Mouse (Mus musculus) embryonic facial prominence, embryonic 15.5 days (tissue): ENCODE measurements around the gene Fancl. TPM values are rescaled to one million over a fixed set of nuclear protein-coding genes. Genes with fewer than 3 reads are reported as not detected.

Experiments
- ATAC-seq: fragments of 200-750 bp; cut with Nextera tagmentation; 2 replicates; pipeline ENCODE4 v1.8.0; 2017; ENCODE audit warnings: low read depth, moderate TSS enrichment; ENCODE audit not compliant: insufficient number of reproducible peaks, low FRiP score, low TSS enrichment
- H3K27ac ChIP-seq: fragments of 300-500 bp; sonication (generic); replicated peaks from 2 replicates; pipeline ENCODE4 v1.5.1; 2015; ENCODE audit warnings: mild to moderate bottlenecking, inconsistent platforms
- H3K27me3 ChIP-seq: fragments of 300-500 bp; sonication (generic); 2 replicates; pipeline ENCODE4 v1.6.1; 2015; ENCODE audit warnings: inconsistent platforms
- H3K36me3 ChIP-seq: fragments of 300-500 bp; sonication (generic); 2 replicates; pipeline ENCODE4 v1.6.1; 2015; ENCODE audit warnings: mild to moderate bottlenecking, inconsistent platforms
- H3K4me1 ChIP-seq: fragments of 300-500 bp; sonication (generic); 2 replicates; pipeline ENCODE4 v1.6.1; 2015; ENCODE audit warnings: inconsistent platforms
- H3K4me2 ChIP-seq: fragments of 300-500 bp; sonication (generic); replicated peaks from 2 replicates; pipeline ENCODE4 v1.6.1; 2015; ENCODE audit warnings: mild to moderate bottlenecking, inconsistent platforms
- H3K4me3 ChIP-seq: fragments of 300-500 bp; sonication (generic); replicated peaks from 2 replicates; pipeline ENCODE4 v1.5.1; 2015; ENCODE audit warnings: mild to moderate bottlenecking, inconsistent platforms
- H3K9ac ChIP-seq: fragments of 300-500 bp; sonication (generic); 2 replicates; pipeline ENCODE4 v1.6.1; 2015; ENCODE audit warnings: inconsistent platforms
- H3K9me3 ChIP-seq: fragments of 300-500 bp; sonication (generic); replicated peaks from 2 replicates; pipeline ENCODE4 v1.6.1; 2016; ENCODE audit warnings: inconsistent platforms
- WGBS: fragments of 180-500 bp; shearing (Covaris S2); methylation state at CpG from one replicate; pipeline ENCODE4 v1.1.7; 2015; 5-methylcytosine and 5-hydroxymethylcytosine counted together
- polyA plus RNA-seq: library from polyadenylated mRNA; unstranded; fragments of >200 nt; fragmentation: Nextera tagmentation; extraction: Ambion mirVana; gene quantifications from 2 replicates; pipeline ENCODE4 v1.2.1, GENCODE M21; 2015

Fancl gene
- polyA plus RNA-seq, 1 experiment from 2014 or later, result 23.3 TPM

GRCm38 (mm10) chr11:26434229-26434628 lies 48.3 kb downstream of the Fancl start:
- Histone ChIP-seq H3K4me2 (no peak overlapping the region), H3K27ac (no peak overlapping the region), H3K9ac (no peak overlapping the region), H3K4me3 (no peak overlapping the region), H3K36me3 (no peaks in the 10 kb centered on the region), H3K4me1 (no peaks in the 10 kb centered on the region), H3K27me3 (no peaks in the 10 kb centered on the region), H3K9me3 (no peaks in the 10 kb centered on the region)
- ATAC-seq, result no peak

- ATAC-seq, result no peak
- H3K4me1 ChIP-seq, result no peaks in the 10 kb centered on the region
- H3K27ac ChIP-seq, result no peak overlapping the region
- no peaks in the 10 kb centered on the region for H3K36me3 ChIP-seq
- H3K27me3 ChIP-seq, result no peaks in the 10 kb centered on the region
- no peak overlapping the region for H3K9ac ChIP-seq
- no peaks in the 10 kb centered on the region for H3K9me3 ChIP-seq
- no peak overlapping the region for H3K4me2 ChIP-seq
- no peak overlapping the region for H3K4me3 ChIP-seq
- 77% methylated on average over 13 of the region's 13 CpGs for WGBS
Observed at GRCm38 (mm10) chr11:26437818-26438217, 51.9 kb downstream of the Fancl start.

GRCm38 (mm10) chr11:26441121-26441520 lies 55.2 kb downstream of the Fancl start:
- H3K27ac ChIP-seq, result no peak overlapping the region
- H3K36me3 ChIP-seq, result 0 out of 2 replicates have a peak, but pooled peaks cover 3% of the 10 kb centered on the region
- H3K4me1 ChIP-seq, result no peaks in the 10 kb centered on the region
- no peak overlapping the region for H3K4me3 ChIP-seq
- H3K4me2 ChIP-seq, result no peak overlapping the region
- 76% methylated on average over 1 of the region's 1 CpGs for WGBS
- no peaks in the 10 kb centered on the region for H3K9me3 ChIP-seq
- no peaks in the 10 kb centered on the region for H3K27me3 ChIP-seq
- H3K9ac ChIP-seq, result no peak overlapping the region
- ATAC-seq, result no peak

GRCm38 (mm10) chr11:26444374-26444773 lies 58.4 kb downstream of the Fancl start:
- ATAC-seq, result no peak
- Histone ChIP-seq H3K9me3 (no peaks in the 10 kb centered on the region), H3K4me1 (no peaks in the 10 kb centered on the region), H3K4me2 (no peak overlapping the region), H3K36me3 (0 out of 2 replicates have a peak, but pooled peaks cover 3% of the 10 kb centered on the region), H3K27ac (no peak overlapping the region), H3K27me3 (no peaks in the 10 kb centered on the region), H3K9ac (no peak overlapping the region), H3K4me3 (no peak overlapping the region)

DNA sequence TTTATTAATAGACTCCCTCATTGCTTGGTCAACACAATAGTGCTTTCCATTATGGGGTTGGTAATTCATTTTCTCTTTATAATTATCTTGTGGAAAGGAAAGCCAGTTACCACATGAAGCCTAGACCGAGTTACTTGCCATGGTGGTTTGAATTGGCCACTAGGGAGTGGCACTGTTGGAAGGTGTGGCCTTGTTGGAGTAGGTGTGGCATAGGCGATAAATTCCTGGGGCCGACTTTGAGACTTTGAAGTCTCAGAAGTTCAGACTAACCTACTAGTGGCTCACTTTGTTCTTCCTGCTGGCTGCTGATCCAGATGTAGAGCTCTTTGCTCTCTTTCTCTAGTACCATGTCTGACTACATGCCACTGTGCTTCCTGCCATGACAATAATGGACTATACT lies 63.9 kb downstream of the Fancl start:
- WGBS, result 90% methylated on average over 3 of the region's 3 CpGs
- no peak overlapping the region for H3K4me3 ChIP-seq
- no peaks in the 10 kb centered on the region for H3K36me3 ChIP-seq
- no peak overlapping the region for H3K27ac ChIP-seq
- H3K9me3 ChIP-seq, result no peaks in the 10 kb centered on the region
- no peak overlapping the region for H3K4me2 ChIP-seq
- ATAC-seq, result no peak
- H3K27me3 ChIP-seq, result no peaks in the 10 kb centered on the region
- H3K9ac ChIP-seq, result no peak overlapping the region
- H3K4me1 ChIP-seq, result no peaks in the 10 kb centered on the region

DNA sequence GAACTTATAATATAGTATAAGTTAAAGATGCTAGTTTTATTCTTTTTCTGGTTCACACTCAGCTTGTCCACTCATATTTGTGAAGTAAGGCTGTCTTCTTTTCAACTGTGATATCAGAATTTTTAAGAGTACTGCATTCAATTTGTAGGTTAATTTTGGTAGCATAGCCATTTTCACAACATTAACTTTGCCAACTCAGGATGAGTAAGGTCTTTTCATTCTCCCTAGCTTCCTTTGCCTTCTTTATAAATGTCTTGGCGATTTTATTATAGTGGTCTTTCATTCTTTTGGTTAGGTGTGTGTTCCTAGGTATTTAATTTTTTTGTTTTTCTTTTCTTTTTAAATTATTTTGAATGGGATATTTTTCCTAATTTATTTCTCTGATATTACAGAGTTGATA lies 64.7 kb downstream of the Fancl start:
- H3K9ac ChIP-seq, result no peak overlapping the region
- 98% methylated on average over 1 of the region's 1 CpGs for WGBS
- no peak for ATAC-seq
- H3K36me3 ChIP-seq, result no peaks in the 10 kb centered on the region
- no peak overlapping the region for H3K4me3 ChIP-seq
- no peaks in the 10 kb centered on the region for H3K27me3 ChIP-seq
- no peak overlapping the region for H3K27ac ChIP-seq
- no peaks in the 10 kb centered on the region for H3K9me3 ChIP-seq
- H3K4me1 ChIP-seq, result no peaks in the 10 kb centered on the region
- no peak overlapping the region for H3K4me2 ChIP-seq

- Histone ChIP-seq H3K9me3 (no peaks in the 10 kb centered on the region), H3K36me3 (no peaks in the 10 kb centered on the region), H3K4me1 (no peaks in the 10 kb centered on the region), H3K4me2 (no peak overlapping the region), H3K27ac (no peak overlapping the region), H3K9ac (no peak overlapping the region), H3K4me3 (no peak overlapping the region), H3K27me3 (no peaks in the 10 kb centered on the region)
- ATAC-seq, result no peak
- 86% methylated on average over 2 of the region's 2 CpGs for WGBS
Observed at GRCm38 (mm10) chr11:26451228-26451627, 65.3 kb downstream of the Fancl start.

DNA sequence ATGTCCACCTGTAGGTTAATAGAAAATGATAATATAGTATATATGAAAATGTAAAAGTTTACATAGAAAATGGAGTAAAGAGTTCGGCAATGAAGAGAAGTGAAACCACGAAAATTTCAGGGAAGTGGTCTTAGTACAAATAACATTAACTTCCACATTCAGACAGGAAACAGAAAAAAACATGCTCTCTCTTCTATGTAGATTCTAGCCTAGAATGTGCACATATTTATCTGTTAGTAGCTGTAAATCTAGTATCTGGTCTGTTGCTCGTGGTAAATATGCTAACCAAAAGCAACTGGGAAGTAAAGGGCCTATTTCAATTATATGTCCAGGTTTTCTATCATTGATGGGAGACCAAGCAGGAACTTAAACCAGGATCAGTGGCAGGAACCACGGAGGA lies 66.8 kb downstream of the Fancl start:
- no peaks in the 10 kb centered on the region for H3K36me3 ChIP-seq
- H3K4me2 ChIP-seq, result no peak overlapping the region
- H3K4me3 ChIP-seq, result no peak overlapping the region
- 76% methylated on average over 4 of the region's 4 CpGs for WGBS
- H3K4me1 ChIP-seq, result no peaks in the 10 kb centered on the region
- no peak for ATAC-seq
- H3K27ac ChIP-seq, result no peak overlapping the region
- no peaks in the 10 kb centered on the region for H3K9me3 ChIP-seq
- H3K9ac ChIP-seq, result no peak overlapping the region
- H3K27me3 ChIP-seq, result no peaks in the 10 kb centered on the region

GRCm38 (mm10) chr11:26454081-26454480 lies 68.1 kb downstream of the Fancl start:
- 90% methylated on average over 4 of the region's 4 CpGs for WGBS

GRCm38 (mm10) chr11:26477037-26477739 lies 91.3 kb downstream of the Fancl start:
- Histone ChIP-seq H3K27ac (no peak overlapping the region), H3K36me3 (peaks cover 5% of the 10 kb centered on the region; the same call in 1 of the 2 replicates), H3K9me3 (no peaks in the 10 kb centered on the region), H3K4me1 (no peaks in the 10 kb centered on the region), H3K27me3 (no peaks in the 10 kb centered on the region), H3K4me3 (no peak overlapping the region), H3K9ac (no peak overlapping the region), H3K4me2 (no peak overlapping the region)
- WGBS, result 84% methylated on average over 6 of the region's 6 CpGs
- ATAC-seq, result no peak

More at GRCm38 (mm10) chr11:26454081-26454480, 68.1 kb downstream of the Fancl start:
- no peak overlapping the region for H3K27ac ChIP-seq
- no peaks in the 10 kb centered on the region for H3K36me3 ChIP-seq
- no peak overlapping the region for H3K4me3 ChIP-seq
- ATAC-seq, result no peak
- H3K4me1 ChIP-seq, result no peaks in the 10 kb centered on the region
- H3K27me3 ChIP-seq, result no peaks in the 10 kb centered on the region
- H3K9me3 ChIP-seq, result no peaks in the 10 kb centered on the region
- no peak overlapping the region for H3K4me2 ChIP-seq
- H3K9ac ChIP-seq, result no peak overlapping the region

DNA sequence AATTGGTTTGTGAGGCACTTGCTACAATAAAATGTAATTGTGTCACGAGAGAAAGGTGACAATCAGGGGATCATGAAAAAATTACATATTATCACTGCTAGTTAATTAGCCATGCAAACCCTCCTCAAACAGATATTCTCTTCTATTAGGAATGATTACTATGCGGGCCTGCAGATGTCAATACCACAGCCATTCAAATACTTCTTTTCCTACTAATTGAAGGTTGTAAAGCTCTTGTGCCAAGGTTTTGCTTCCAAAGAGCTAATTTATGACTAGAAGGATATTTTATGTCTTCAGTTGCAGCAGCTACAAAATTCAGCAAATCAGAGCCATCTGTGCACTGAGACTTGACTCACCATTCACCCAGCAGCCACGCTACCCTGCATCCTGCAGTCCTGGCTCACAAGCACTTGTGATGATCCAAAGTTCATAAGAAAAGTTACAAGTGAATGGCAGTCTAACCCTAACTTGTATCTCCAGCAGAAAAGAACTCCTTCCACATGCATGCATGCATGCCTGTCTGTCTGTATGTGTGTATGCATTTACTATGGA lies 95.8 kb downstream of the Fancl start:
- no peak overlapping the region for H3K9ac ChIP-seq
- ATAC-seq, result no peak
- H3K4me3 ChIP-seq, result no peak overlapping the region
- H3K27me3 ChIP-seq, result no peaks in the 10 kb centered on the region
- 47% methylated on average over 3 of the region's 3 CpGs for WGBS
- H3K9me3 ChIP-seq, result no peaks in the 10 kb centered on the region
- H3K4me1 ChIP-seq, result no peaks in the 10 kb centered on the region
- H3K27ac ChIP-seq, result no peak overlapping the region
- no peaks in the 10 kb centered on the region for H3K36me3 ChIP-seq
- no peak overlapping the region for H3K4me2 ChIP-seq
